20 mouse cellular contexts compared by ENCODE assay signal in the genomic region with DNA sequence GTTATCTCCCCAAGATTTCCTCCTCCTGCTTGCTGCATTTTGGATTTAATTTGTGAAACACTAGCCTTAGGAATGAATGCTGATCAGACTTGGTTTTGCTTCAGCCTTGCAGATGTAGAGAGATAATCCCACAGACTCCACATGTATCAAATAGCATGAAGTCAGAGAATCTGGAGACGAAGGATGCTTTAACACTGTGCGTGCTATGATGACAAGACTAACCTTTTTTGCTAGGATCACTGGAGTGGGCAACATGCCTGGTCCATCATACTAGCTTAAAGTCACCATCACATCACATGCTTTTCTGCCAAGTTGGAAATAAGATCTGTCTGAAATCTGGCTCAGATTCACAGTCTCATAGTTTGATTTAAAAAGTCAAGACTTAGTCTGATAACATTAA. TPM values are rescaled to one million over a fixed set of nuclear protein-coding genes. Genes with fewer than 3 reads are reported as not detected.
"Had no signal": no experiment of that assay in that cellular context is flagged by ENCODE, and none has a peak within 500 bp of the region (broad histone marks: within the 10 kb centered on the region; RNA-seq: fewer than 3 reads in every experiment).

No protein-coding gene starts in this region.

- H3K9ac ChIP-seq: lung, embryonic 14.5 days; midbrain, embryonic 12.5 days; neural tube, embryonic 13.5 days; neural tube, embryonic 15.5 days had no signal

- H3K4me3 ChIP-seq: midbrain, embryonic 10.5 days; midbrain, embryonic 12.5 days; myocyte; neural tube, embryonic 13.5 days; neural tube, embryonic 15.5 days had no signal

- H3K9me3 ChIP-seq: midbrain, embryonic 10.5 days; midbrain, embryonic 12.5 days; neural tube, embryonic 13.5 days; neural tube, embryonic 15.5 days had no signal

- H3K27me3 ChIP-seq: neural tube, embryonic 13.5 days; neural tube, embryonic 15.5 days had no signal

- DNase-seq: lung, embryonic 14.5 days; lung, postnatal 10 days; lung, postnatal 4 days; midbrain, embryonic 14.5 days; retina, postnatal 1 day; right cerebral cortex, adult 18-20 months; right cerebral cortex, postnatal 25 days; right cerebral cortex, postnatal 4 days; spleen, adult 18-20 months; thymus, adult 18-20 months; thymus, postnatal 14 days; thymus, postnatal 36 days had no signal

- ATAC-seq: midbrain, embryonic 16.5 days had no signal

- H3K36me3 ChIP-seq: midbrain, embryonic 10.5 days; midbrain, embryonic 12.5 days; neural tube, embryonic 13.5 days had no signal

- H3K4me2 ChIP-seq: lung, embryonic 14.5 days; midbrain, embryonic 12.5 days; neural tube, embryonic 13.5 days; neural tube, embryonic 15.5 days had no signal

- H3K27ac ChIP-seq: midbrain, embryonic 12.5 days; neural tube, embryonic 13.5 days; neural tube, embryonic 15.5 days had no signal

RNA-seq across cellular contexts. Expression of a gene that starts 43.8 kb away (rescaled TPM):
- total RNA-seq: megakaryocyte, adult 5-6 weeks; megakaryocyte-erythroid progenitor cell, adult 5-6 weeks had no signal
